Mouse (Mus musculus) T-helper 17 cell (primary cell): ENCODE measurements around the gene Sema3f.

ENCODE experiments used
- in situ Hi-C, 2 experiments: fragments of 300-600 bp; cut with MboI, MseI; formaldehyde crosslinking; loops; 1 replicate in 1 of 2; 2 replicates in 1 of 2; pipeline ENCODE4 v1.15.1; 2025; ENCODE audit warnings: high pct_unique_total_duplicates in 2 of 2

The Sema3f gene

GRCm38 (mm10) chr9:107709697-107710483 lies at the start of gene Sema3f:
Gene Sema3f (minus strand): TSS chr9:107710475.
- in situ Hi-C loops, result loop anchor here in 1 of 2 experiments (25.0 kb wide), 1 partner anchor 1448 kb away; no protein-coding TSS in a partner anchor

DNA sequence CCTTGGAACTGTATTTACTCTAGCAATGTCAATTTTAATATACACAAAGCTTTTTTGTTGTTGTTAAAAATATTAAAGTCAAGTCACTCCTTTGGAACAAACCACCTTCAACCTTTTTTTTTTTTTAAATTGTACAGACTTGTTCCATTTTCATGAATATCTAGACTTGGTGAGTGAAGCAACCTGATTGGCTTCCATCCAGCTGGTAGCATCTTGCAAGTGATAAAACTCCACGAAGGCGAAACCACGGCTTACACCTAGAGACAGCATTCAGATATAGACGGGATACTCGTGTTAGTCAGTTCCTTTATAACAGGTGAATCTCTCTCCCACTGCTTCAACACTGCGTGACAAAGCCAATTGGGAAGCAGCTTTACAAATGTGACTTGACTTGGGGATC lies 49.3 kb upstream of the Sema3f start:
- in situ Hi-C loops, result no loop called here

DNA sequence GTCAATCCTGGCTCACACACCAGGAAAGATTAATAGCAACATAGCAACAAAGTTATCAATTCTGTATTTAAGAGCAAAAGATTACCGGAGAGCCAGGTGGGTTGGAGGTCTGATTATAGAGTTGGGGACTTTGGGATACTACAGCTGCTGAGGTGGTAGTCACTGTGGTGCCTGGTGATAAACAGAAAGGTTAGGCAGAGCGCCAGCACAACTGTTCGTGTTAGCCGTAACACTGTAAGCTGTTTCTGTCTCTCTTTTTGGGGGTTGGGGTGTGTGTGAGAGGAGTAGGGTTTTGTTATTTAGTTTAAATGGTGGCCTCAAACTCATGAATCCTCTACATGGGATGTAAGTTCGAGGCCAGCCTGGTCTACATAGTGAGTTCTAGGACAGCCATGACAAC lies 40.1 kb upstream of the Sema3f start:
- in situ Hi-C loops, result no loop called here

- in situ Hi-C loops, result loop anchor here (5.0 to 25.0 kb wide), 2 partner anchors 39 to 886 kb away; no protein-coding TSS in a partner anchor
Measured at GRCm38 (mm10) chr9:107748063-107748462, 37.8 kb upstream of the Sema3f start.

- in situ Hi-C loops, result loop anchor here (5.0 to 25.0 kb wide), 2 partner anchors 40 to 885 kb away; no protein-coding TSS in a partner anchor
Measured at GRCm38 (mm10) chr9:107747310-107747709, 37.0 kb upstream of the Sema3f start.

DNA sequence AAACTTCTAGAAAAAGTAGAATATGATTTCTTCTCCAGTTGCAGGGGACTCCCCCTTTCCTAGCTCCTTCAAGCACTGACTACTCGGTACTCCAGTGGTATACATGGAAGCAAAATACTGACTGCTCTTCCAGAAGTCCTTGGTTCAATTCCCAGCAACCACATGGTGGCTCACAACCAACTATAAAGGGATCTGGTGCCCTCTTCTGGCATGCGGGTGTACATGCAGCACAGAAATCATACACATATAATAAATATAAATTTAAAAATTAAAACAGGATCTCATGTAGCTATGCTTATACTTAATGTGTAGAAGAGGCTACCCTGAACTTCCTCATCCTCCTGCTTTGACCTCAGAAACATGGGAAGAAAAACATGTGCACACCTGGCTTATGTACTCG lies 36.4 kb upstream of the Sema3f start:
- in situ Hi-C loops, result loop anchor here (5.0 to 25.0 kb wide), 2 partner anchors 41 to 884 kb away; no protein-coding TSS in a partner anchor

DNA sequence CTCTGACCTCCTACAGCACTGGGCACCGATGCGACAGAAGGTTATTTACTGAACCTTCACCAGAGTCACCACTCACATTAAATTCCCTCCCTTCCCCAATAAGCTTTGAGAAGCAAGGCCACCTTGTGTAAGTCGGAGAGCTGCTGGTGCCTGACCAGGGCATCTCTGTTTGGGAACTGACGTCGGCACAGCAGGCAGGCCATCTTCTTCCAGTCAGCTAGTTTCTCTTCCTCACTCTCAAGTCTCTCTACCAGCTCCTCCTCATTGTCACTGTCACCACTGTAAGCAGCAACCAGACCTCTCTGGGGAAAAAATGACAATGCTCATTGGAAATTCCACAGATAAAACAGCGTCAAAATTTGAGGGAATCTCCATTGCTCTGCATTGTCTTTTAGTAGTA lies 33.8 kb upstream of the Sema3f start:
- in situ Hi-C loops, result loop anchor here in 1 of 2 experiments (25.0 kb wide), 1 partner anchor 882 kb away; no protein-coding TSS in a partner anchor

DNA sequence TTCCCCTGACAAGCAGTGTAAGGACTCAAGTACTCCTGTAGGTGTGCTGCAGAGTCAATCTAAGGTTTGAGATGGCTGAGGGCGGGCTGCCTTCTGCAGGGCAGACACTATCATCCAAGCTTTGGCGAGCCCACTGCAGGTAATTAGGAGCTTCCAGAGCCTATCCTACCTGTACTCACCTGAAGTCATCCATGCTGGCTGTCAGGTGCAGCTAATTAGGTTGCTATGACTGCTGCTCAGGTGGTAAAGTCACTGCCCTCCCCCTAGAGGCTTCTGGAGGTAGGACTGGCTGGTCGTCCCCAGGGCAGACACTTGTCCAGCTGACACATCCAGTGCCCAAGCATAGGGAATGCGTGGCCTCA lies 28.5 kb upstream of the Sema3f start:
- in situ Hi-C loops, result loop anchor here (5.0 to 25.0 kb wide), 2 partner anchors 52 to 877 kb away; no protein-coding TSS in a partner anchor

- in situ Hi-C loops, result loop anchor here (5.0 to 25.0 kb wide), 2 partner anchors 51 to 876 kb away; no protein-coding TSS in a partner anchor
Measured at GRCm38 (mm10) chr9:107738020-107738840, 28.0 kb upstream of the Sema3f start.

- in situ Hi-C loops, result loop anchor here (5.0 to 25.0 kb wide), 2 partner anchors 49 to 874 kb away; no protein-coding TSS in a partner anchor
Measured at GRCm38 (mm10) chr9:107736185-107736485, 25.9 kb upstream of the Sema3f start.

GRCm38 (mm10) chr9:107735356-107736184 lies 25.3 kb upstream of the Sema3f start:
- in situ Hi-C loops, result loop anchor here (5.0 to 25.0 kb wide), 2 partner anchors 48 to 873 kb away; no protein-coding TSS in a partner anchor

DNA sequence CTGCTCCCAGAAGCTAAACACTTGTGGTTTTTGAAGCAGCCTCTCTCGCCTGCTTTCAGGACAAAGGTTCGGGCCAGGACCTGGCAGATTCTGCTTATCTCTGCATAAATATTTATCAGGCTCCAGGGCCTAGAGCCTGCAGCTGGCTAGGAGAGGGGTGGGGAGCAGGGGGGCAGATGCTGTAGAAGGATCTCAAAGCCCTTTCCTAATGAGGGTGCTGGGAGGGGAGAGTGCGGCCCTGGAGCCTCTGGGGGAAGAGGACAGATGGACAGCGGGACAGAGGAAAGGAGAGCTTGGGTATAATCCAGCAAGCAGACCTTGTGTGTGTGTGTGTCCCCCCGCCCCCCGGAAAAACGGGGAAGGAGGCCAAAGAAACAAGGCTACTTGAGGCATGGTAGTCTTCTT lies 24.3 kb upstream of the Sema3f start:
- in situ Hi-C loops, result loop anchor here in 1 of 2 experiments (25.0 kb wide), 1 partner anchor 872 kb away; no protein-coding TSS in a partner anchor

GRCm38 (mm10) chr9:107729709-107730108 lies 19.4 kb upstream of the Sema3f start:
- in situ Hi-C loops, result loop anchor here in 1 of 2 experiments (25.0 kb wide), 1 partner anchor 867 kb away; no protein-coding TSS in a partner anchor

- in situ Hi-C loops, result loop anchor here in 1 of 2 experiments (25.0 kb wide), 1 partner anchor 867 kb away; no protein-coding TSS in a partner anchor
Measured at GRCm38 (mm10) chr9:107728919-107729670, 18.8 kb upstream of the Sema3f start.

- in situ Hi-C loops, result loop anchor here in 1 of 2 experiments (25.0 kb wide), 1 partner anchor 865 kb away; no protein-coding TSS in a partner anchor
Measured at GRCm38 (mm10) chr9:107727041-107727440, 16.8 kb upstream of the Sema3f start.

DNA sequence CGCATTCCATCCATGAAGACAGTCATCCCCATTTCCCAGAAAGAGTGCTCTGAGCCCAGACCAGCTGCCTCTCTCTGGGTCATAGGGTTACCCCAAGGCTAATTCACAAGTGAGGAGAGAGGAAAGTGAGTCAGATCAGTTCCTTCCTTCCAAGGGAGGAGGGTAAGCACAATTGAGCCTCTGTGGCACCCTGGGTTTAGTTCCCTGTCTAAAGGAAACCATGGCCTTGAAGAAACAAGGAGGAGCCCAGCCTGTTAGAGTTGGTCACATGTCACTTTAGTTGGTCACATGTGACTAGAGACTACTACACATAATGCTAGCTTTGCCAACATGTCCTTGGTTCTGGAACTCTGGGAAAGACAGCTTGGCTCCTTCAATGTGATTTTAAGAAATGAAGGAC lies 14.5 kb upstream of the Sema3f start:
- in situ Hi-C loops, result loop anchor here in 1 of 2 experiments (25.0 kb wide), 2 partner anchors 862 to 1462 kb away; no protein-coding TSS in a partner anchor

DNA sequence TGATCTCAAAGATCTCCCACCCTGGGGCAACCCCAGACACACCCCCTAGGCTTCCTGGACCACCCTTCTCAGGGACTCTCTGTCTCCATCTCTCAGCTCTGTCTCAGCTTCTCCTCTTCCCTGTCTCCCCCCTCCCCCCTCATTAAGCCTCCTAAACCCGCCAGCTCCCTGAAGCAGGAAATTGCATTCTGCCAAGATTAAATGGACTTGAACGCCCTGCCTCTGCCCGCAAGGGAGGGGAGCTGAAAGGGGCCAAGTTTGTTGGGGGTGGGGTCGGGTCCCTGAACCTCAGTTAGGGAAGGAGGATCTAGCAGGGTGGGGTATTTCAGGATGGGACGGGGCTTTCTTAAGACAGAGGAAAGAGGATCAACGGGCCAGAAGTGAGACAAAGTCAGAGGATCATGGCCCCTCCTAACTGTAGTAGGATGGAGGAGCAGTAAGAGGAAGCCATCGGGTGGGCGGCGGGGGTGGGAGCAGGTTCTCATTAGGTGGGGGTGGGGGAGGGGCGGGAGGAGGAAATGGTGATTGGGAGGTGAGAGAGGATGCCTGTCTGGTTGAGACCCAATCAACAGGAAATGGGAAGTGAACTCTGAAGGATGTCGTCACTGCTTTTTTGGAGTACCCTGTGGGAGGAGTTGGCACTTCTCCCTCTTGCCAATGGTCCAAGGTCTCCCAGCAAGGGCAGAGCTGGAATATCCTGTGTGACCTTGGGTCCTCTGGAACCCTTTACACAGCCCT lies 13.7 kb upstream of the Sema3f start:
- in situ Hi-C loops, result loop anchor here in 1 of 2 experiments (25.0 kb wide), 1 partner anchor 1462 kb away; no protein-coding TSS in a partner anchor

DNA sequence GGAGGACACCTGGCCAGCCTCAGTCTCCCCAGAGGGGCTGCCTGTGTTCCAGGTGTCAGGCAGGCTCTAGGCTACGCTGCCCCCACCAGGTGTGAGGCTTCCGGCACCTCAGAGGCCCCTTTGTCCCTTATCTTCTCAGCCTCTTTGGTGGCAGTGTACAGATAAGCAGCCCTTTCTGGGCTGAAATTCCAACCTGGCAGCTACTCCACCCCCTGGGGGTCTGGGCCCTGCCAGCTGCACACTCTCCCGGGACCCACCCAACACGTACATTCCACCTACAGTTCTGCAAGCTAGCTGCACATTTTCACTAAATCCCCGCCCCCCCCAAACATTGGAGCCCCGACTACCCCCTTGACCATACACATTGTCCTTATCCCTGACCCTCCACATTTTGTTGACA lies 13.0 kb upstream of the Sema3f start:
- in situ Hi-C loops, result loop anchor here in 1 of 2 experiments (25.0 kb wide), 1 partner anchor 1461 kb away; no protein-coding TSS in a partner anchor
